Mouse (Mus musculus) cortical plate, adult 2 months (tissue): ENCODE data around the gene Ube2h. TPM values are rescaled to one million over a fixed set of nuclear protein-coding genes. Genes with fewer than 3 reads are reported as not detected.

Source experiments
- H3K27ac ChIP-seq: fragments of 200-500 bp; 2 replicates; pipeline ENCODE4 v1.5.1; 2012; ENCODE audit warnings: low read length, control low read depth, inconsistent platforms; ENCODE audit not compliant: insufficient read depth
- H3K4me1 ChIP-seq: fragments of 200-500 bp; 2 replicates; pipeline ENCODE4 v1.6.1; 2011; ENCODE audit warnings: low read length; ENCODE audit not compliant: control insufficient read depth, insufficient read depth
- H3K4me3 ChIP-seq: fragments of 200-500 bp; 2 replicates; pipeline ENCODE4 v1.5.1; 2011; ENCODE audit warnings: mild to moderate bottlenecking, low read length, control low read depth; ENCODE audit not compliant: insufficient read depth
- CTCF ChIP-seq: fragments of 200-500 bp; IDR thresholded peaks from 2 replicates; pipeline ENCODE4 v1.5.1; 2011; ENCODE audit warnings: mild to moderate bottlenecking, control low read depth, low read length; ENCODE audit not compliant: insufficient read depth; ENCODE audit errors: extremely low read depth
- POLR2A ChIP-seq: fragments of 200-500 bp; IDR thresholded peaks from 2 replicates; pipeline ENCODE4 v1.6.1; 2011; ENCODE audit warnings: mild to moderate bottlenecking, low read length, control low read depth; ENCODE audit not compliant: insufficient read depth; ENCODE audit errors: extremely low read depth
- polyA plus RNA-seq: library from polyadenylated mRNA; depleted of rRNA; stranded (reverse); fragments of >200 nt; gene quantifications from 2 replicates; pipeline ENCODE4 v1.2.3, GENCODE M21; 2012

Gene Ube2h
- polyA plus RNA-seq, 1 experiment = 72.4 TPM

- no peak for TF ChIP-seq CTCF
- no peak for TF ChIP-seq POLR2A
- Histone ChIP-seq H3K27ac (no peak overlapping the region), H3K4me3 (no peak overlapping the region), H3K4me1 (no peaks in the 10 kb centered on the region; the same call in 1 of the 2 replicates)
Measured at GRCm38 (mm10) chr6:30236564-30236963, 67.8 kb downstream of the Ube2h start.

GRCm38 (mm10) chr6:30231758-30232293 is 72.5 kb downstream of the Ube2h start:
- Histone ChIP-seq H3K4me1 (peaks cover 3% of the 10 kb centered on the region), H3K4me3 (no peak overlapping the region), H3K27ac (no peak overlapping the region)
- no peak for TF ChIP-seq CTCF
- TF ChIP-seq POLR2A = no peak

GRCm38 (mm10) chr6:30230246-30230645 is 74.1 kb downstream of the Ube2h start:
- Histone ChIP-seq H3K4me1 (peaks cover 3% of the 10 kb centered on the region), H3K27ac (no peak overlapping the region), H3K4me3 (no peak overlapping the region)
- TF ChIP-seq POLR2A (no peak), CTCF (no peak)

GRCm38 (mm10) chr6:30228921-30229320 is 75.4 kb downstream of the Ube2h start:
- H3K27ac ChIP-seq = no peak overlapping the region
- H3K4me3 ChIP-seq = no peak overlapping the region
- TF ChIP-seq CTCF (no peak), POLR2A (no peak)
- peaks cover 3% of the 10 kb centered on the region for H3K4me1 ChIP-seq

- Histone ChIP-seq H3K4me3 (no peak overlapping the region), H3K4me1 (peaks cover 3% of the 10 kb centered on the region), H3K27ac (no peak overlapping the region)
- TF ChIP-seq POLR2A (no peak), CTCF (no peak)
Measured at GRCm38 (mm10) chr6:30228353-30228752, 76.0 kb downstream of the Ube2h start.

GRCm38 (mm10) chr6:30226971-30227700 is 77.2 kb downstream of the Ube2h start:
- H3K4me1 ChIP-seq = peaks cover 3% of the 10 kb centered on the region
- no peak overlapping the region for H3K4me3 ChIP-seq
- H3K27ac ChIP-seq = no peak overlapping the region
- TF ChIP-seq CTCF = no peak
- TF ChIP-seq POLR2A = no peak

GRCm38 (mm10) chr6:30224693-30225092 is 79.6 kb downstream of the Ube2h start:
- TF ChIP-seq POLR2A (no peak), CTCF (no peak)
- Histone ChIP-seq H3K27ac (no peak overlapping the region), H3K4me3 (no peak overlapping the region), H3K4me1 (no peaks in the 10 kb centered on the region)

- TF ChIP-seq POLR2A (no peak), CTCF (no peak)
- Histone ChIP-seq H3K4me1 (no peaks in the 10 kb centered on the region), H3K27ac (no peak overlapping the region), H3K4me3 (no peak overlapping the region)
Measured at GRCm38 (mm10) chr6:30222321-30222720, 82.0 kb downstream of the Ube2h start.

- H3K27ac ChIP-seq = no peak overlapping the region
- H3K4me3 ChIP-seq = no peak overlapping the region
- no peak for TF ChIP-seq CTCF
- no peak for TF ChIP-seq POLR2A
- no peaks in the 10 kb centered on the region for H3K4me1 ChIP-seq
Measured at GRCm38 (mm10) chr6:30217581-30217980, 86.8 kb downstream of the Ube2h start.

- Histone ChIP-seq H3K4me1 (no peaks in the 10 kb centered on the region), H3K27ac (no peak overlapping the region), H3K4me3 (no peak overlapping the region)
- TF ChIP-seq POLR2A = no peak
- no peak for TF ChIP-seq CTCF
Measured at GRCm38 (mm10) chr6:30212468-30212867, 91.9 kb downstream of the Ube2h start.
